Mouse (Mus musculus) G1E (cell line): ENCODE results near the gene Psmc3ip.

ENCODE experiments used
- CTCF ChIP-seq: IDR thresholded peaks from 2 replicates; pipeline ENCODE4 v1.5.1; 2012; ENCODE audit warnings: low read depth, low read length, inconsistent platforms, mixed read lengths
- GATA2 ChIP-seq: IDR thresholded peaks from 2 replicates; pipeline ENCODE4 v1.6.1; 2012; ENCODE audit warnings: low read depth, low read length, inconsistent platforms, borderline replicate concordance

- no peak for TF ChIP-seq GATA2
- no peak for TF ChIP-seq CTCF
Observed at GRCm38 (mm10) chr11:101064462-101064861, 30.8 kb downstream of the Psmc3ip start.
